Mouse (Mus musculus): ENCODE results near the gene Magt1.

- TF ChIP-seq CTCF (IDR thresholded peaks at IDR 0.05; ENCODE audit: extremely low read depth, insufficient read depth, low read length) = no peak
- TF ChIP-seq POLR2A (IDR thresholded peaks at IDR 0.05; ENCODE audit: extremely low read depth, insufficient read depth, low read length) = no peak
These were observed 65.3 kb downstream of the Magt1 start for GRCm38 (mm10) chrX:105946357-105946756.
